Mouse (Mus musculus): ENCODE measurements around the gene Runx3. TPM values are rescaled to one million over a fixed set of nuclear protein-coding genes. Genes with fewer than 3 reads are reported as not detected.

Gene Runx3
- total RNA-seq (2023), result 10 to 100 TPM; 92.4 to 99.3 TPM

DNA sequence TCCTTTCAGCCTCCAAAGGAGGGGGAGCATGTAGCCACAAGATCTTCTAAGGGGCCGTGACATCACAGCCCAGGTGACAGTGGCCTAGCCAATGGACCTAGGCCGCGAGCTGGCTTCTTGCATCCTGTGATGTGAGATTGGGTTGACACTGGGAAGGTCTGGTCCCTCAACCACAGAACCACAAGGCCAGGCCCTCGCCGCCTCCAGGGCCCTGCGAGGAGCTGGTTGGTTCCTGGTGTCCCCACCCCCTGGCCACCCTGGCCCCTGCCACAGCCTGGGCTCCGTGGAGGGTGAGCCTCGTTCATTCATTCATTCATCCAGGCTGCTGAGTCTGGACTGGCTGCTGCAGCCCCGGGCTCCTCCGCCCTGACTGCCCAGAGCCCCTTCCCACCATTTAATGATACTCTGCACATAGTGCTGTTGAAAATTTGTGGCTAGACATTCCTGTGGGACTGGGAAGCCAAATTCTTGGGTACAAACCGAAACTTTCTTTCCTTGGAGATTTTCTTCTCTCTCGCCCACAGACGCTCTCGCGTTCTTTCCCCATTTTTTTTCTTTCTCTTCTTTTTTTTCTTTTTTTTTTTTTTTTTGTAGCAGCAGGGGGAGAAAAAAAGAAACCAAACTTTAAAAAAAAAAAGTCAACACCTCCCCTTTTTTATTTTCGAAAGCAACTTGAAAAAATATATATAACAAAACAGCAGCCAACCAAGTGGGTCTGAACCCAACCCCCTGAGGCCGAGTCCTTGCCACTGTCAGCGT, at the start of gene Runx3:
TSS of gene Runx3 (plus strand) at position 311 of the 759 bp plus-strand sequence.

Other genes with a start within 250 kb of the Runx3 start
- gene Tmem50a, start 205.6 kb upstream of the Runx3 start, total RNA-seq (2023), result 100 to 1,000 TPM; 123 to 131 TPM
- gene Rsrp1, start 197.1 kb upstream of the Runx3 start, total RNA-seq (2023), result 100 to 1,000 TPM; 358 to 368 TPM
- 100 to 1,000 TPM; 189 to 203 TPM for gene Syf2, start 189.8 kb upstream of the Runx3 start, total RNA-seq (2023)
- 10 to 100 TPM; 46.7 to 46.8 TPM for gene Clic4, start 152.2 kb downstream of the Runx3 start, total RNA-seq (2023)
- 100 to 1,000 TPM; 334 to 337 TPM for gene Srrm1, start 232.7 kb downstream of the Runx3 start, total RNA-seq (2023)